Mouse (Mus musculus) C2C12 (cell line): ENCODE data around the gene Nap1l4. TPM values are rescaled to one million over a fixed set of nuclear protein-coding genes. Genes with fewer than 3 reads are reported as not detected.

Experiments
- H3K27me3 ChIP-seq: one replicate; pipeline ENCODE4 v1.6.1; 2011; ENCODE audit not compliant: control insufficient read depth, insufficient read depth, insufficient read length
- H3K36me3 ChIP-seq: one replicate; pipeline ENCODE4 v1.6.1; 2011; ENCODE audit not compliant: control insufficient read depth, insufficient read depth
- H3K4me3 ChIP-seq: one replicate; pipeline ENCODE4 v1.5.1; 2011; ENCODE audit warnings: mild to moderate bottlenecking, control low read depth; ENCODE audit not compliant: poor library complexity, insufficient read depth, severe bottlenecking
- H3K79me2 ChIP-seq: one replicate; pipeline ENCODE4 v1.6.1; 2011; ENCODE audit not compliant: control insufficient read depth, insufficient read depth
- H3K79me3 ChIP-seq: one replicate; pipeline ENCODE4 v1.6.1; 2011; ENCODE audit warnings: low read depth, control low read depth
- H3ac ChIP-seq: one replicate; pipeline ENCODE3; 2011; ENCODE audit warnings: low read depth; ENCODE audit not compliant: control insufficient read depth, insufficient read length
- CEBPB ChIP-seq: IDR thresholded peaks from one replicate; pipeline ENCODE4 v1.6.1; 2011; ENCODE audit warnings: low read depth, mild to moderate bottlenecking, control low read depth, moderate library complexity
- CTCF ChIP-seq: IDR thresholded peaks from one replicate; pipeline ENCODE4 v1.5.1; 2011; ENCODE audit not compliant: control insufficient read depth, insufficient read depth, insufficient read length
- FOSL1 ChIP-seq: IDR thresholded peaks from one replicate; pipeline ENCODE4 v1.8.0; 2011; ENCODE audit warnings: mild to moderate bottlenecking, low read length; ENCODE audit not compliant: poor library complexity, insufficient read depth, severe bottlenecking
- MAX ChIP-seq: IDR thresholded peaks from one replicate; pipeline ENCODE4 v1.6.1; 2011; ENCODE audit warnings: mild to moderate bottlenecking, control low read depth
- MYOD1 ChIP-seq: IDR thresholded peaks from one replicate; pipeline ENCODE4 v1.6.1; 2011; ENCODE audit warnings: low read depth; ENCODE audit not compliant: control insufficient read depth, insufficient read length
- MYOG ChIP-seq: IDR thresholded peaks from one replicate; pipeline ENCODE4 v1.6.1; 2011; ENCODE audit not compliant: control insufficient read depth, insufficient read length; ENCODE audit errors: extremely low read depth
- USF1 ChIP-seq: IDR thresholded peaks from one replicate; pipeline ENCODE4 v1.6.1; 2011; ENCODE audit warnings: low read depth, mild to moderate bottlenecking, control low read depth, moderate library complexity
- polyA plus RNA-seq: library from polyadenylated mRNA; unstranded; fragments of >200 nt; fragmentation: generic; extraction: Trizol; gene quantifications from one replicate; pipeline ENCODE4 v1.2.1, GENCODE M21; 2012; ENCODE audit warnings: missing spikeins

Nap1l4 gene
- polyA plus RNA-seq, 1 experiment, result 112 TPM

- Histone ChIP-seq H3K79me3 (no peaks in the 10 kb centered on the region), H3K4me3 (no peak overlapping the region), H3K36me3 (peaks cover 90% of the 10 kb centered on the region), H3K79me2 (no peaks in the 10 kb centered on the region), H3K27me3 (no peaks in the 10 kb centered on the region), H3ac (no peak overlapping the region)
- no peak for TF ChIP-seq CEBPB
- TF ChIP-seq CTCF, result peak; percentile 4
- no peak for TF ChIP-seq MAX
Observed at GRCm38 (mm10) chr7:143583956-143584355, 35.0 kb upstream of the Nap1l4 start.

DNA sequence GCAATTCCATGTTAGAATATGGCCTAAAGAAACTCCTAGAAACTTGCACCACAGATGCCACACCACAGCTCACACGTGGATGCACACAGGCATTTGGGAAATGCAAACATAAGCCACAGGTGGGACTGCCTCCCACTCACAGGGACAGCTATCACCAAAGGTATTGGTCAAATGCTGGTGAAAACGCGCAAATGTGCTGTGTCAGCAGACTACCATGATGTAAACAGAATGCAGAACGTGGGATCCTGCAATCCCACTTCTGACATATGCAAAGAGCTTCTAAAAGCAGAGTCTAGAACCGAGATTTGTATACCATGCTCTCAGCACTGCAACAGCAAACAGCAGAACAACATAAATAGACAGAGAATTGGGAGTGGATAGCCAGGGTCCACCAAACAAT lies 34.1 kb upstream of the Nap1l4 start:
- no peaks in the 10 kb centered on the region for H3K27me3 ChIP-seq
- no peak overlapping the region for H3K4me3 ChIP-seq
- TF ChIP-seq USF1 (no peak), CTCF (no peak), MYOG (no peak), MYOD1 (no peak), CEBPB (no peak)
- no peaks in the 10 kb centered on the region for H3K79me2 ChIP-seq
- H3K36me3 ChIP-seq, result peaks cover 87% of the 10 kb centered on the region
- no peaks in the 10 kb centered on the region for H3K79me3 ChIP-seq
- no peak overlapping the region for H3ac ChIP-seq

DNA sequence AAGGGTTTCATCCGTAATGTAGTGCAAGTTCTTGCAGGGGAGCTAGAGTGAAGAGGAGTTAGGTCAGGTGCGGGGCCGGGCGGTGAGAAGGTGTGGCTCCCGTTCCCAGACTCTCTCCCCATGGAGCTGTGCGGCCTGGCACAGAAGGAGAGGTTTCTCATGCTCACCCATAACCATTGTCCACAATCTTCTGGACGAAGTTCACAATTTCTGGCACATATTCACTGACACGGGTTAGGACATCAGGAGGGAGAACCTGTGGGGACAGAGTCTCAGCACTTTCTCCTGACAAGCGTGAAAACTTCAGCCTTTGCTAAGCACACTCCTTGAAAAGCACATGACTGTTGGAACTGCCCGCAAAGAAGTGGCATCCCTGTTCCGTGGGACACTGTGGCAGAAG lies 26.8 kb upstream of the Nap1l4 start:
- Histone ChIP-seq H3K36me3 (peaks cover 84% of the 10 kb centered on the region), H3ac (no peak overlapping the region), H3K4me3 (no peak overlapping the region), H3K79me2 (no peaks in the 10 kb centered on the region), H3K27me3 (no peaks in the 10 kb centered on the region), H3K79me3 (no peaks in the 10 kb centered on the region)
- TF ChIP-seq MYOD1 (no peak), MAX (no peak), CTCF (no peak), CEBPB (no peak), MYOG (no peak), FOSL1 (no peak)

- Histone ChIP-seq H3K79me3 (no peaks in the 10 kb centered on the region), H3K4me3 (no peak overlapping the region), H3K79me2 (no peaks in the 10 kb centered on the region), H3K27me3 (no peaks in the 10 kb centered on the region), H3K36me3 (peaks cover 85% of the 10 kb centered on the region), H3ac (no peak overlapping the region)
- TF ChIP-seq MYOD1 (no peak), CTCF (no peak), MYOG (no peak), USF1 (no peak), FOSL1 (no peak), MAX (no peak), CEBPB (no peak)
Observed at GRCm38 (mm10) chr7:143565648-143566039, 16.7 kb upstream of the Nap1l4 start.

GRCm38 (mm10) chr7:143565015-143565647 lies 16.2 kb upstream of the Nap1l4 start:
- Histone ChIP-seq H3K79me3 (no peaks in the 10 kb centered on the region), H3ac (no peak overlapping the region), H3K79me2 (no peaks in the 10 kb centered on the region), H3K4me3 (no peak overlapping the region), H3K27me3 (no peaks in the 10 kb centered on the region), H3K36me3 (peaks cover 85% of the 10 kb centered on the region)
- TF ChIP-seq FOSL1 (no peak), MAX (no peak), CTCF (no peak), CEBPB (no peak), MYOD1 (no peak), MYOG (no peak), USF1 (no peak)

- no peaks in the 10 kb centered on the region for H3K79me3 ChIP-seq
- H3K36me3 ChIP-seq, result peaks cover 79% of the 10 kb centered on the region
- no peak overlapping the region for H3ac ChIP-seq
- H3K27me3 ChIP-seq, result no peaks in the 10 kb centered on the region
- H3K79me2 ChIP-seq, result no peaks in the 10 kb centered on the region
- TF ChIP-seq USF1 (no peak), MYOD1 (no peak), CTCF (no peak), CEBPB (no peak), MAX (no peak), FOSL1 (no peak), MYOG (no peak)
- H3K4me3 ChIP-seq, result no peak overlapping the region
Observed at GRCm38 (mm10) chr7:143563787-143564186, 14.9 kb upstream of the Nap1l4 start.
